Mouse (Mus musculus): ENCODE measurements around the gene Psma5.

Psma5 gene

DNA sequence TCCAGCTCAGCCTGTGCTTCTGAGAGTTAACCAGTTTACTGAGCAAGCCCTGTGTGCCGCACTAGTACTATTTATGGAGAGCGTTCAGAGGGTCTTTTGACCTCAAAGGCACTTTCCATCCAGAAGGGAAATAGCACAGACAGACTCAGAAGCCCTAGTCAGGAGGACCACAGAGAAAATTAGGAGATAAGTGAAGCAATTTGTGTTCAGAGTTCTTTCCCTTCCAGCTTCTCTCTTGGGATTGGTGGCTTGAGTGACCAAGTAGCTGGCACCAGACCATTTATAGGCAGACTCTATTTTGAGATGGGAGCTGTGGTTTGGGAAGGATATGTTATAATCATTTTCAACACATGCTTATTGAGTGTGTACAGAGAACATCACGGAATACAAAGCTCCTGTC, 49.7 kb downstream of the Psma5 start:
- no peak for DNase-seq

DNA sequence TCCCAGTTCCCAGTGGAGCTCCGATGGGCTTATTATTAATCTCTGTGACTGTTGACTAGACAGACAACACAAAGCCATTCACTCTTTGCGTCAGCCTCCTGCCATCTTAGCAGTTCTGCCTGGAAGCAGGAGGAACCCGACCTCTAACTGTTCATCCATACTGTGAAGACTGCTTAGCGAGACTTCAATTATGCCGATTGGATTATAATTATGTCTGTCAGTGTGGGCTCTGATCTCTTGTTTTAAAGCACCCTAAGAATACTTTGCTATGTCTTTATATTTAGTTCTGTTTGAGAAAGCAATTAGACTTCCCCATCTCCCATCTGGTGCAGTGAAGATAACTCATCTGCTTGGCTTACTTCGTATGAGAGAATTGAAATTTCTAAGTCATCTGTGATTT, 50.8 kb downstream of the Psma5 start:
- DNase-seq = no peak

DNA sequence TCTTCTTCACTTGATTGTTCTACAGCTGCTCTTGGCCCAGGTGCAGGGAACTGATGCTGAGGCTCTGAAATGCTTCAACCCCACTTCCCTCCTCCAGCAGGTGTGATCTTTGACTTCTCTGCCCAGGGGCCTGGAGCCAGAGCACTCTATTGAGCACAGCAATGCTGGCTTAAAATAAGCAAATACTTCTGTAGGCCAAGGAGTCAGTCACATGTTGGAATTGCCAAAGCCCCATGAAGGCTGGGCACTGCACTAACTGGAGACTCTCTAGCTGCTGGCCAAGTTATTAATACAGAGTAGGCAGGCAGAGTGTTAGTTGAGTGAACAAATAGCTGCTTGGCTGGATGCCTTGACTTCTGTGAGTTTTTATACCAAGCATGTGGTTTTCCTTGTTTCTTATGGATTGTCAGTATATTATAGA, 54.2 kb downstream of the Psma5 start:
- no peak for DNase-seq

DNA sequence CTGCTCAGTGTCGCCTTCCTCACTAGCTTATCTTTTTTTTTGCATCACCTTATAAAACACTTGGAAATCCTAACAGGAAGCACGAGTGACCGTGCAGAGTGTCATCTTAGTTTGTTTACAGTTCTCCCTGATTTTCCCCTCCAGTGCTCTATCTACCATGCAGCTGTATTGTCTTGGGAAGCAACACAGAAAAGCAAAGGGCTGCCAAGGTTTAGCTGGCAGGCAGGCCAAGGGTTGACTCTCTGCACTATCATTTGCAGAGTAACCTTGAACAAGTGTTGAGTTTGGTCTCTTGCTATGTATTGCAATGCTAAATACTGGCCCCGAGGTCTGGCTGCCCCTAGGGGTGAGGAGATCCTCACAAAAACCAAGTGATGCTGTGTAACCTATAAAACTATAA, 55.0 kb downstream of the Psma5 start:
- DNase-seq = no peak

DNA sequence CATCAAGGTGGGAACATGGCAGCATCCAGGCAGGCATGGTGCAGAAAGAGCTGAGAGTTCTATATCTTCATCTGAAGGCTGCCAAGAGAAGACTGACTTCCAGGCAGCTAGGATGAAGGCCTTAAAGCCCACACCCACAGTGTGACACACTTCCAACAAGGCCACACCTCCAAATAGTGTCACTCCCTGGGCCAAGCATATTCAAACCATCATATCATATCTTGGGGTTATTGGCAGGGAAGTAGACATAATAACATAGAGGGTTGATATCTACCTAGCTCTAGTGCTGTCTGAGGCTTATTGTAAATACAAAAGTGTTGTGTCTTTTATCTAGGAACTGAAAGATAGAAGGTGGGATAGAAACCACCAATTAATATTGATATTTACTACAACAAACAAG, 55.7 kb downstream of the Psma5 start:
- DNase-seq = no peak

DNA sequence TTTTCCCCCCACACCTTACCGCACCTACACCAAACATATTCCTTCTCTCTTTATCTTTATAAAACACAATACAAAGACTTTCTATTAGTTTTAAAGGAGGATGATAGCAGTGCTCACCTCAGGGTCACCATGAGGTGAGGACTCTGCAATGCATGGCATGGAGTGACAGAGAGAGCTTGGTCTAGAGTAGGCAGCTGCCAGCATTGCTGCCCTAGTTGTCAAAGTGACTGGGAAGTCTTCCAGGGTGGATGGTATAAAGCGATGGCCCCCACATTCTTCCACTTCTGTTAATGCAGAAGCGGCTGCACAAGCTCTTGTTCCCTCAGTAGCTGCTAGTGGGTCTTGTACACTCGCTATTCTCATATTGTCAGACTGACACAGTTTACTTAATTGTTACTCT, 56.4 kb downstream of the Psma5 start:
- DNase-seq = no peak

DNA sequence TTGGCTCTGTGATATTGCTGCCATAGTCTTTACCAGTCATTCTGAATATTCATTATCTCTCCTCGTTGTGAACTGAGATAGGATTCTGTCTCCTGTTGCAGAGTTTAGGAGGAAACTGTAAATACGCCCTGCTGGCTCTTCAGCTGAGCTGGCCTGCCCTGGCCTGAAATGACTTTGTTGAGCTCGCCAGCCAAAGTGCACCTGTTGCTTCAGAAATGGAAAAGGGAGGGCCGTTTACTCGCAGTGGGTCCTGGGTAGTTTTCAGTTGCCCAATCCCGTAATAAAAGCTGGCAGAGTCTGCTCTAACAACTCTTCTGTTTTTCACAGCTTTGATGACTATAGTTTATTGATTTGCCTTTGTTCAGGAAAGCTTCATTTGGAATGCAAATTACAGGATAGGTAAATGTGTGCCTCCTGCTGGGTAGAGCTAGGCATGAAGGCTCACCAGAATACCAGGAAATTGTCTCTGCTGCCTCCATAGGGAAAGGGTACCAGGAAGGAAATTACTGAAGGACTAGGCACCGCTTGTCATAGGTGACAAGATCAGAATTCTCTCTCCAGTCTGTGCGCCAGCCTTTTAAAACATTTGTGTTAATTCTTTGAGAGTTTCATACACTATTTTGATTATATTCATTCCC, 57.4 kb downstream of the Psma5 start:
- DNase-seq = no peak

DNA sequence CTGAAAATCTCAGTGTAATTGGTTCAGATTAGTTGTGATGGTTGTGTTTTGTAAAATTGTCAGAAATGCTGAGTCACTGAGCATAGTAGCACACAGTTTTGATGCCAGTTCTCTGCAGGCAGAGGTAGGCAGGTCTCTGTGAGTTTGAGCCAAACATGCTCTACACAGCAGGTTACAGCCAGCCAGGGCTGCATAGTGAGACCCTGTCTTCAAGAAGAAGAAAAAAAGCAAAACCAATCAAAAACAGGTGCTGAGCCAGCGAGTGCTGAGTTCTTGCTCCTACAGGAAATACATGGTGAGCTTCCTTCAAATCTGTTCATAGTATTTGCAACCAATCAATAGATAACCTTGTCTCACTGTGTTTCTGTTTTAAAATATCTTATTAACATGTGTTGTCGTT, 61.8 kb downstream of the Psma5 start:
- no peak for DNase-seq

DNA sequence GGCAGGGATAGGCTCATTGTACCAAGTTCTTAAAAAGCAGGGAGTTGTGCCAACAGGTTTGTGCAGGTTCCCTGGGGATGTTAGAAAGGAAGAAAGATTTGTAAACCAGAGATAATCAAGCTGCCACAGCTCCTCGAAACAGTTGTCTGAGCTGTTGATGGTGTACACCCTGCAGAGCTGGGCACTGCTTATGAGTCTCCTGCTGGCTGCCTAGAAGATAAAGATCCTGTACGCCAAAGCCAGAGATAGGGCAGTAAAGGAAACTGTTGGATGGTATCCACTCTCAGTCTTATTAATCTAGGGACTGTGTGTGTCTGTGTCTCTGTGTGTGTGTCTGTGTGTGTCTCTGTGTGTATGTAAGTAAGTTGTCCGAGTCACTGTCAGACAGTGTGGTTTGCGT, 64.9 kb downstream of the Psma5 start:
- no peak for DNase-seq

DNA sequence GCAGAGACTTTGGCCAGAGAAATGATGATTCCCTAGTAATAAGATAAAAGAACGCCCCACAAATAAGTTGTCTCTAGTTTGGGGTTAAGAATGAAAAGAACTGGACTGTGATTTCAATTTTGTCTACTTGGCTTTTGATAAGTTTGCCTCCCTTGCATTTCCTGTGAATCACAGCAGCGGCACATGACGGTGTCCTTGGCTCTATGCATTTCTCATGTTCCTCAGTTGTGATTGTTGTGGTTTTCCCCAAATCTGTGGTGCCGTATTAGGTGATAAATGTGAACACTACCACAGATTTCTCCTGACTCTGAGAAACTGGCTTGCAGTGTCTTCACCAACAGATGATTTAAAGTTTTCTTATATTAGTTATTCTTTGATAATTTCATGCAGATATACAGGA, 65.4 kb downstream of the Psma5 start:
- DNase-seq = no peak

DNA sequence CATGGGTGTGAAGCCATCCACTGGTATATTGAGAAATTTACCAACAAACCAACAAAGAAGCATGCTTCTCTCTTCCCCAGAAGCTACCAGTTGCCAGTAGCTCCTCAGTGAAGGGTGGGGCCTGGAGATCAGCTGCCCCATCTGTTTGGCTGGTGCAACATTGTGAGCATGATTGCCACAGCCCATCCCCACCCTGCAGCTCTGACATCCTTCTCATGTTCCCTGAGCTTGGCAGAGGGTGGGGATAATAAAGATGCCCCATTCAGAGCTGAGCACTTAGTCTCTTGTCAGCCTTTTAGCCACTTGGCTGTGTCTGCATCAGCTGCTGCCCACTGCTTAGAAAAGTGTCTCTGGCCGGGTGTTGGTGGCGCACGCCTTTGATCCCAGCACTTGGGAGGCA, 66.2 kb downstream of the Psma5 start:
- no peak for DNase-seq

DNA sequence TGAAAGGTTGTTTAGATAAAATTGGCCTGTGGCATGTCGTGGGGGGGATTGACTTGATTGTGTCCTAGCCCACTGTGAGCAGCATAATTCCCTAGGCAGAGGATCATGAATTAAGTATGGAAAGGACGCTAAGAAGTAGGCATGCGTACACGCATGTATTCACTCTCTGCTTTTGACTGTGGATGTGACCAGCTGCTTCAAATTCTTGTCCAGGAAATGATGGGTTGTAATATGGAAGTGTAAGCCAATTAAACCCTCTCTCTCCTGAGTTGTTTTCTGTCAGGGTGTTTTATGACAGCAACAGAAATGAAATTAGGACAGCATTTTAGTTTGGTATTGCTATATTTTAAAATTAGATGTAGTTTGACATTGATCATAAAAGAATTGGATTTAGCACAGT, 68.1 kb downstream of the Psma5 start:
- no peak for DNase-seq

DNA sequence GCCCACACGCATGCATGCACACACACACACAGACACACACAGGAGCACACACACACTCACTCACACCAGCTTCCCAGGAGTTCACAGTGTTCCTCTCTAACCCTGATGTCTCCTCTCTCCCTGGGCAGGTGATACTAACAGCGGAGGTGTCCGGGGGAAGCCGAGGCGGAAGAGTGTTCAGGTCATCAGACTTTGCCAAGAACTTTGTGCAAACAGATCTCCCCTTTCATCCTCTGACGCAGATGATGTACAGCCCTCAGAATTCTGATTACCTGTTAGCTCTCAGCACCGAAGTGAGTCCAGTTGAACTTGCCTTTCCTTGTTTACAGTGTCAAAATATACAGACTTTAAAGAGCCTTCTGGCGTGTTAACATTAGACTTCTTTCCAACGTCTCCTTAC, 68.8 kb downstream of the Psma5 start:
- DNase-seq = no peak

DNA sequence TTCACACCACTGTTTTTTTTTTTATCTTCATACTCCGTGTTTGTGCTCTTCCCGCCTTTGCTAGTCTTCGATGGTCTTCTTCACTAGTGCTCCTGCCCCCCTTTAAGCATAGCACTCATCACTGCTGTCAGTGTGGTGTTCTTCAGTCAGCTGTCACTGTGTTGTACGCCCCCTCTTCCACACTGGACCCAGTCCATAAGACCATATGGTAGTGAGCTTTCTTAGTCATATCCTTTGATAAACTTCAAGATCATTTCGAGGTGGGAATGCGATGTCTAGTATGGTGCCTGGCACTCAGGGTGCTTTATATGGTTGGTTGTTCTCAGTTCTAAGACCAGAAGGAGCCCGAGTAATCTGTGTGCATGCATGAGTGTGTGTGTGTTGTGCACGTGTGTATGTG, 70.5 kb downstream of the Psma5 start:
- no peak for DNase-seq

DNA sequence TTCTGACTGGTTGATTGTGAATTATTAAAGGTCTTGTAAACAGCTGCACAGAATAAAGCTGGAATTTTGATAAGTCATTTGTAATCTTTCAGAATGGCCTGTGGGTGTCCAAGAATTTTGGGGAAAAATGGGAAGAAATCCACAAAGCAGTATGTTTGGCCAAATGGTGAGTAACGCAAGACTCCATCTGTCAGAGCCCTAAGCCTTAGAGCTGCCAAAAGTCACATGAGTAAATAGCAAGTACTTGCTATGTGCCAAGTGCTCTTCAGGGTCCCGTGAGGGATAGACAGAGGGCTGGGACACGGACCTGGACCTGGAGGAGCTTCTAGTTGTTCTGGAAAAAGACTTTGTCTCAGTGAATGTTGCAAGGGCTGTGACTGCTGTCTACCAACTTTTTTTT, 71.2 kb downstream of the Psma5 start:
- DNase-seq = peak; percentile 18

DNA sequence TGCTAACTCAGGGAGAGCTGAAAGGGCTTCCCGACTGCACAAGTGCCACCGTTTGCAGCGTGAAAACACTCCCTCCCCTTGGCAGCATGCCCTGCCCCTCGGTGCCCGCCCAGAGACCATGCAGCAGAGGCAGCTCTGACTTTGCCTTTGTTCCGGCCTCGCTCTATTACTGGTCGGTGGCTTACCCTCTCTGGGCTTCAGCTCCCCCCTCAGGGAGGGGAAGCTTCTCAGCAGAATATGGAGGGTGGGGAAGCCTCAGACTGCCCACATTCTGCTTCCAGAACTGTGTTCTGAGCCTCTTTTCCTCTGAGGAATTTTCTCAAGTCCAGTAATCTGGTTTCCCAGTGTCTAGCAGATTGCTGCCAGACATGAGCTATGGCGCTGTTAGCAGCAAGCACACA, 71.7 kb downstream of the Psma5 start:
- DNase-seq = peak; percentile 74

All from kidney, postnatal 10 days (tissue).